Mouse (Mus musculus): ENCODE results near the gene Tle6. TPM values are rescaled to one million over a fixed set of nuclear protein-coding genes. Genes with fewer than 3 reads are reported as not detected.

Gene Tle6
- polyA plus RNA-seq, 1 experiment = 9.2 TPM

DNA sequence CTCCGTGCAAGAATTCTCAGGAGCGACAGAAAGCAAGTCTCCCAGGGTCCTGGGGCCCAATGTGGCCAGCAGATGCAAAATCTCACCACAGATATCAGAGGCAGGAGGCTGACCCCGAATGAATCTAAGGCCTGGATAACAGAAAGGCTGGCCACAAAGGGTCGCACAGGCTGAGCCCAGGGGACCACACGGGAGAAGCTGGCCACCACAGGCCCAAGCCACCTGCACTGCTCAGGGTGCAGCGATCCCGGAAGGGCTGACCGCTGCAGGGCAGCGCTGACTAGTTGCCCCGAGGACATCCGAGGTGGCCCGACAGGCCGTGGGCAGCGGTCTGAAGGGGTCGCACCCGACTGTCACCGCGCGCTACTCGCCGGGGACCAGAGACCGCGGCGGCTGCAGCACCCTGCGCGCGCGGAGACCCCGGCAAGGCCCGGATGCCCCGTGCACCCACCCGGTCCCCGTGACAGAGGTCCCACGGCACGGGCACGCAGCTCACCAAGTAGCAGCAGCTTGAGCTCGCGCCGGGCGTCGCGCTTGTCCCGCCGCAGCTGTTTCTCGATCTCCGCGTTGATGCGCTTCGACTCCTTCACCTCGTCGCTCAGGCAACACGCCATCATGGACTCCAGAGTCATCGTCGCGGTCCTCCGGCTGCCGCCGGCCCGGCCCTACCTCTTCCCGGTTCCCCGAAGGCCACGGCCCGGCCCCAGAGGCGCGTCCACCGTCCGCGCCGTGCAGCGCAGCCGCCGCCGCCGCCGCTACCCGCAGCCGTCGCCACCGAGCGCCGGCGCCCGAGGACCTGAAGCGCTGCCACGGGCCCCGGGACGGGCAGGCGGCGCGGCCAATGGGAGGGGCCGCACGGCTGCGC, 56.3 kb downstream of the Tle6 start:
- TF ChIP-seq GATA1 (IDR thresholded peaks at IDR 0.05; ENCODE audit: low read length) = no peak

DNA sequence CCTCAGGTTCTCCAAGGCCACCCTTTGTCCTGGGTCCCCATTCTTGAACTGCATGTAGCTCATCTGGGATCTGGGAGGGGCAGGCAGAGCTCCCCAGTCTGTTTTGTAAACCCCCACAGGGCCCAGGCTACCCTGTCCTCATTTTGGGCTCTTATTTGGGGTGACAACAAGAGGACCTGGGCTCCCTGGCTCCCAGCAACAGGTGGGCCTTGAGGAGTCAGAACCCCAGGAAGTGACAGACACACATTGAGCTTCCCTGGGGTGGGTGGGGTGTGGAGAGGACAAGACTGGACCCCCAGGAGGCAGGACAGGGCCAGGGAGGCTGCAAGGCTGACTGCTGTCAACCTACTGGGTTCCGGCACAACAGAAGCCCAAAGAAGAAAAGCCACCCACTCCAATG, 57.2 kb downstream of the Tle6 start:
- no peak for TF ChIP-seq GATA1 (IDR thresholded peaks at IDR 0.05; ENCODE audit: low read length)

DNA sequence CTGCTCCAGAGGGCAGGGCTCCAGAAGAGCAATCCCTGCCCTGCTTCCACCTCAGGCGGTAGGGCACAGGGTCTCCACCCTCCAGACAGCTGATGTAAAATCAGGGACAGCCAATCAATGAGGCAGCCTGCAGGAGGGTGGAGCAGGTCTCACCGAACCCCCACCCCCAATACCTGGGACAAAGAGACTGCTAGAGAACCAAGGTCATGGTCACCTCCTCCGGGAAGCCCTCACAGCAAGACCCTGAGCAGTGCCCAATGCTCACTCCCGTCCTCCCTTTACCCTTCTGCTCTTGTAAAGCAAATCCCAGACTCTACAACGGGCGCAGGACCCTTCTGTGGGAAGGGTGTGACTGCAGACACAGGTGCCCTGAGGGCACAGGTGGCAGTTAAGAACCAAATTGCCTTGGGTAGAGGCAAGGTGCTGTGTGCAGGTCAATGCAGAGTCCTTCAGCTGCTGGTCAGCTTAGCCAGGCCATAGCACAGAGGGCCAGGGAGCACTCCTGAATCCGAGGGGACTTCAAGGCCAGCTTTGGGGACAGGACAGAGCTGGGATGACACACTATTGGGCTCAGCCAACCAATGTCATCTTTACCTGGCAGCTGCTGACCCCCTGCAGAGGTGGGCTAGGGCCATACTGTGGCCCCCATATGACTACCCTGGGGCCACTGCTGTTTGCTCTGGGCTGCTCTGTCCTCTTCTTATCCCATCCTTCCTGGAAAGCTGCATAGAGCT, 58.0 kb downstream of the Tle6 start:
- TF ChIP-seq GATA1 (IDR thresholded peaks at IDR 0.05; ENCODE audit: low read length) = no peak

DNA sequence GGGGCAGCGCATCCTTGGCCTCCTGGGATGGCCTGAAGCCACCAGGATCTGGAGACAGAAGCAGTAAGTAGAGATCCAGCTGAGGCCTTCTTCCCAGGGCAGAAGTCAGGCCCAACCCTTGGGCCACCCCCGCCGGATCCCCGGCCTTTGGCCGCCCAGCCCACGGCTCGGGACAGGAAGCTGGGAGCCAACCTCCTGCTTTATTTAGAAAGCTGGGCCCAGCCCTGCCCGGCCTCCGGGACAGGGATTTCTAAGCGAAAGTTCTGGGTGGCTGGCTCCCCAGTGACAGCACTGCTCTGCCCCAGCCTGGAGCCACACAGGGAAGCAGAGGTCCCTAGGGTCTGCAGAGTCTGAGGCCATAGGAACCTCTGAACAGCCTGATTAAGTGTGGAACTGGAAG, 59.1 kb downstream of the Tle6 start:
- TF ChIP-seq GATA1 (IDR thresholded peaks at IDR 0.05; ENCODE audit: low read length) = no peak

DNA sequence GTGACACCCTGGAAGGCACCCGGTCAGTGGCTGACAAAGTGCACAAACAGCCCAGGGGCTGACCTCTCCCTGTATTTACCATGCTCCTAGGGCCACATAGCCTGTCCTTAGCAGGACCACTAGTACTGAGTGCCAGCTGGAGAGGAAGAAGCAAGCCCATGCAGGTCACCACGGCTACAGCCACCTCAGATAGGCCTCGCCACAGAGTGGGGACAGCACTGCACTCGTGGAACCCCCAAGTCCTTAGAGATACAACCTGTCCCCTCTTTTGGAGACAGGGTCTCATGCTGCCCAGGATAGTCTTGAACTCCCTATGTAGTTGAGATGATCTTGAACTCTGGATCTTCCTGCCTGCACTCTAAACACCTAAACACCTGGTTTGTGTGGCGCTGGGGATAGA, 59.5 kb downstream of the Tle6 start:
- no peak for TF ChIP-seq GATA1 (IDR thresholded peaks at IDR 0.05; ENCODE audit: low read length)

Other genes with a start within 250 kb of the Tle6 start
- gene Mfsd12, start 243.6 kb downstream of the Tle6 start, polyA plus RNA-seq (2012) = 38.2 and 39.2 TPM in 2 replicates
- gene 4930404N11Rik, start 235.3 kb downstream of the Tle6 start, polyA plus RNA-seq (2012) = 0.40 and 0.50 TPM in 2 replicates
- 99.0 and 111 TPM in 2 replicates for gene Fzr1, start 222.6 kb downstream of the Tle6 start, polyA plus RNA-seq (2012)
- gene Dohh, start 216.6 kb downstream of the Tle6 start, polyA plus RNA-seq (2012) = 216 and 292 TPM in 2 replicates
- gene Gm48551, start 216.6 kb downstream of the Tle6 start, polyA plus RNA-seq (2012) = 0.22 and 0.38 TPM in 2 replicates
- gene Gm48552, start 212.1 kb downstream of the Tle6 start, polyA plus RNA-seq (2012) = 7.0 and 10.7 TPM in 2 replicates
- gene Smim24, start 208.0 kb downstream of the Tle6 start, polyA plus RNA-seq (2012) = 0.68 and 0.69 TPM in 2 replicates
- 29.3 and 37.9 TPM in 2 replicates for gene Nfic, start 145.4 kb downstream of the Tle6 start, polyA plus RNA-seq (2012)
- gene Celf5, start 118.4 kb downstream of the Tle6 start, polyA plus RNA-seq (2012) = 0.05 and 0.08 TPM in 2 replicates
- 258 and 349 TPM in 2 replicates for gene Ncln, start 104.7 kb downstream of the Tle6 start, polyA plus RNA-seq (2012)
- gene S1pr4, start 100.9 kb downstream of the Tle6 start, polyA plus RNA-seq (2012) = 4.1 and 6.8 TPM in 2 replicates
- 38.8 and 47.3 TPM in 2 replicates for gene Gna15, start 76.8 kb downstream of the Tle6 start, polyA plus RNA-seq (2012)
- gene Gna11, start 55.9 kb downstream of the Tle6 start, polyA plus RNA-seq (2012) = 15.0 and 16.3 TPM in 2 replicates
- 1,803 and 2,150 TPM in 2 replicates for gene Aes, start 41.6 kb downstream of the Tle6 start, polyA plus RNA-seq (2012)
- gene Tle2, start 26.5 kb downstream of the Tle6 start, polyA plus RNA-seq (2012) = 3.0 and 3.6 TPM in 2 replicates
- gene BC025920, start 5.2 kb upstream of the Tle6 start, polyA plus RNA-seq (2012) = 0.16 and 0.22 TPM in 2 replicates
- gene Sirt6, start 26.7 kb upstream of the Tle6 start, polyA plus RNA-seq (2012) = 100 and 118 TPM in 2 replicates
- 7.1 and 8.6 TPM in 2 replicates for gene Ankrd24, start 27.5 kb upstream of the Tle6 start, polyA plus RNA-seq (2012)
- gene Gm10778, start 48.0 kb upstream of the Tle6 start, polyA plus RNA-seq (2012) = 0.18 and 0.19 TPM in 2 replicates
- 0.28 and 0.37 TPM in 2 replicates for gene Zfp433, start 103.8 kb upstream of the Tle6 start, polyA plus RNA-seq (2012)
- gene Gm3055, start 170.1 kb upstream of the Tle6 start, polyA plus RNA-seq (2012) = not detected in 2 replicates
- gene Gm4767, start 211.1 kb upstream of the Tle6 start, polyA plus RNA-seq (2012) = not detected in 2 replicates

All from G1E-ER4 (cell line).